Mouse (Mus musculus) liver, adult 2 months (tissue): ENCODE measurements around the gene Zfp444.

ENCODE experiments used
- CTCF ChIP-seq: fragments of 200-500 bp; IDR thresholded peaks from 2 replicates; pipeline ENCODE4 v1.5.1; 2011; ENCODE audit warnings: low read depth, low read length, control low read depth
- POLR2A ChIP-seq: fragments of 200-500 bp; IDR thresholded peaks from 2 replicates; pipeline ENCODE4 v1.6.1; 2011; ENCODE audit warnings: low read length, control low read depth; ENCODE audit not compliant: insufficient read depth; ENCODE audit errors: extremely low read depth

DNA sequence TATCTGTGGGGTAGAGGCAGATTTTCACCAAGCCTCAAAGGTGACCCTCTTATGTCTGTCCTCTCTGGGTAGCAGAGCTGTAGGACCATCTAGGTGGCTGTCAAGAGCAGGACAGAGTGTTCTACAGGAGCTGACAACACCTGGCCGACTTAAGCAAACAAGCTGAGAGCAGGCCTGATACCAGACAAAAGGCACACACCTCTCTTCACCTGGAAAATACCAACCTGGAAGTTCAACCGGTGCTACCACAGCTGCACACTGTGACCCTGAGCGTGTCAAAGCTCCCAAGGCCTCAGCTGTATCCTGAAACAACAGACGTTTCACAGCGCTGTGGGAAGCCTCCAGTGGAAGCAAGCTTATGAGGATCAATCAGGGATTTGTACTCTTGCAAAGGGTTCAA is 24.3 kb upstream of the Zfp444 start:
- no peak for TF ChIP-seq CTCF
- TF ChIP-seq POLR2A: no peak
